Mouse (Mus musculus): ENCODE data around the gene Olfr1316. TPM values are rescaled to one million over a fixed set of nuclear protein-coding genes. Genes with fewer than 3 reads are reported as not detected.

Olfr1316 gene
- polyA plus RNA-seq (2014; fragmentation: Illumina TruSeq; extraction: RNeasy Lipid Tissue Mini Kit (QIAGEN cat#74804); ENCODE audit: low read depth, low replicate concordance) = not detected

DNA sequence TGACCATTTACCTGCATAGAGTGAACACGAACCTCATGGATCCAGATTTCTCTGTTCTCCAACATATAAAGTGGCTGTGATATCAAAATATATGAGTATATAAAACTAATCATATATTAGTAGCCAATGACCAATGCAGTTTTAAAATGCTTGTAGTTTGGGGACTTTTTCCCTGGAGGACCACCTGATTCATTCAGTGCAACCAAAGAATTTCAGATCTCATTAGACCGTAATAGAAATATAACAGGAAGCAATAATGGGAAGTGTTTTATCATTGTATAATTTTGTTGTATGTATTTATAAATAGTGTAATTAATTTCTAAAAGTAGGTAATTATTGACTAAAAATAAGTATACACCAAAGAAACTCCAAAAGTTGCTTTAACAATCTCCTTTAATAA lies at the start of gene Olfr1316:
Gene Olfr1316 (minus strand): TSS at position 101 of the 400 bp plus-strand sequence.

DNA sequence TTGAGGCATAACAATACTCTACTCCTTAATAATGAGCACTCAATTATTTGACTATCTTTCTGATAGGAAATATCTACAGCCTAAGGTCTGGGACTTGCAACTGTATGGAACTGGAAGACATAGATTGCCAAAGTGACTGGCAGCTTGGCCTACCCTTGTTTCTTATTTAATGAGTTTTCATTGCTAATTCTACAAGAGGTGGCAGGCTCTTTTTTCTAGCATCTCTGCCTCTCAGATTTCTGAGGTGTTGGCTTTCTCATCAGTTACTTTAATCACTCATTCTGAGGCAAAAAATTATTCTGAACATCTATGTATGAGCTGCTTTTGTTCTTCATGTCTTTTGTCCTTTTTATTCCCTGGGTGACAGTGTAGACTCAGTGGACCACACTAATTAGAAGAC lies 19.1 kb upstream of the Olfr1316 start, which contains the start of gene Olfr1318:
Gene Olfr1318 (plus strand): TSS at position 301 of the 400 bp plus-strand sequence.

DNA sequence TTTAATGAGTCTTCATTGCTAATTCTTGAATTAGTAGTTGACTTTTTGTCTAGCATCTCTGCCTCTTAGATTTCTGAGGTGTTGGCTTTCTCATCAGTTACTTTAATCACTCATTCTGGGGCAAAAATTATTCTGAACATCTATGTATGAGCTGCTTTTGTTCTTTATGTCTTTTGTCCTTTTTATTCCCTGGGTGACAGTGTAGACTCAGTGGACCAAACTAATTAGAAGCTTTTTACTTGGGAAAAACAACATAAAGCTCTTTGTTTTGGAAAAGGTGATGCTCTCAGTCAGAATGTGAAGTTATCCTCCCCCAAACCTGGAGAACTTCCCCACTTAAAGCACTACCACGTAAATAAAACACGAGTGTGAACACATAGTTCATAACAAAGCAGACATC lies 5.3 kb upstream of the Olfr1316 start, which contains the start of gene Olfr1317:
Gene Olfr1317 (plus strand): TSS at position 301 of the 400 bp plus-strand sequence.

DNA sequence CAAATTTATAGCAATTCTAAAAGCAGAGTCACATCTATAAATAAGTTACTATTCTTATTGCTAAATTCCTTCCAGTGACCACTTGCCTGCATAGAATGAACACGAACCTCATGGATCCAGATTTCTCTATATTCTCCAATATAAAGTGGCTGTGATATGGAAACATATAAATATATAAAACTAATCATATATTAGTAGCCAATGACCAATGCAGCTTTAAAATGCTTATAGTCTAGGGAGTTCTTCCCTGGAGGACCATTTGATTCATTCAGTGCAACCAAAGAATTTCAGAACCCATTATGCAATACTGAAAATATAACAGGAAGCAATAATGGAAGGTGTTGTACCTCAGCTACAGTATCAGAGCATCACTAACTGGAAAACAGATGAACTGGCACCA lies 19.4 kb downstream of the Olfr1316 start, which contains the start of gene Olfr1315-ps1:
Gene Olfr1315-ps1 (minus strand): TSS at position 101 of the 400 bp plus-strand sequence.

DNA sequence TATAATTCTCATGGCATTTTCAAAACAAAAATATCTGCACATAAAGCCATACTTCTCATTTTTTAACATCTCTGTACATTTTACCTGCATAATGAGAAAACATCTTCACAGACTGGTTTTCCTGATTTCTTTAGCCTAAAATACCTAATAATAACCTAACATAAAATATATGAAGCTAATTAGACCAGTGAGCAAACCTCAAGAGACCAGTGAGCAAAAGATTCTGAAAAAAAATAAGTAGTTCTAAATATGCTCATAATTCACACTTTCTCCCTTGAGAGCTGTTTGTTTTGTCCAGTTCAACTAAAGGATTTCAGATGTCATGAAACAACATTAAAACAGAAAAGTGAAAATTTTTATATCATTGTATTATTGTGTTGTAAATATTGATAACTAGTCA lies 38.1 kb downstream of the Olfr1316 start, which contains the start of gene Olfr1314:
Gene Olfr1314 (minus strand): TSS at position 101 of the 400 bp plus-strand sequence.

DNA sequence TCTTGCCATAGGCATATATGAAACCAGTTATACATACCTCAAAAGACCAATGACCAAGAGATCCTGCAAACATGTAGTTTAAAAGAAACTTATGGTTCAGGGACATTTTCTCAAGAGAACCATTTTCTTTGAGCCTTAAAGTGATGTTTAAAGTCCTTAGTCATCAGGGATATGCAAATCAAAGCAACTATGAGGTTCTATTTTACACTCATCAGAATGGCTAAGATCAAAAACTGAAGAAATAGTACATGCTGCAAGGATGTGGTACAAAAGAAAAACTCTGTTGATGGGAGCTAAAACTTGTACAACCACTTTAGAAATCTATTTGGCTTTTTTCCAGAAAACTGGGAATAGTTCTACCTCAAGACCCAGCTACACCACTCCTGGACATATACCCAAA lies 57.0 kb downstream of the Olfr1316 start, which contains the start of gene Olfr1313:
Gene Olfr1313 (minus strand): TSS at position 101 of the 400 bp plus-strand sequence.

Other genes starting within 250 kb of the Olfr1316 start
- not detected for gene Olfr1306, start 218.7 kb downstream of the Olfr1316 start, polyA plus RNA-seq (2014; fragmentation: Illumina TruSeq; extraction: RNeasy Lipid Tissue Mini Kit (QIAGEN cat#74804); ENCODE audit: low read depth, low replicate concordance)
- gene Olfr1307, start 185.5 kb downstream of the Olfr1316 start, polyA plus RNA-seq (2014; fragmentation: Illumina TruSeq; extraction: RNeasy Lipid Tissue Mini Kit (QIAGEN cat#74804); ENCODE audit: low read depth, low replicate concordance) = not detected
- not detected for gene Olfr1308, start 170.0 kb downstream of the Olfr1316 start, polyA plus RNA-seq (2014; fragmentation: Illumina TruSeq; extraction: RNeasy Lipid Tissue Mini Kit (QIAGEN cat#74804); ENCODE audit: low read depth, low replicate concordance)
- gene Olfr1309, start 144.7 kb downstream of the Olfr1316 start, polyA plus RNA-seq (2014; fragmentation: Illumina TruSeq; extraction: RNeasy Lipid Tissue Mini Kit (QIAGEN cat#74804); ENCODE audit: low read depth, low replicate concordance) = not detected
- gene Olfr1310, start 122.3 kb downstream of the Olfr1316 start, polyA plus RNA-seq (2014; fragmentation: Illumina TruSeq; extraction: RNeasy Lipid Tissue Mini Kit (QIAGEN cat#74804); ENCODE audit: low read depth, low replicate concordance) = not detected
- gene Olfr1311, start 110.6 kb downstream of the Olfr1316 start, polyA plus RNA-seq (2014; fragmentation: Illumina TruSeq; extraction: RNeasy Lipid Tissue Mini Kit (QIAGEN cat#74804); ENCODE audit: low read depth, low replicate concordance) = not detected
- gene Olfr1312, start 84.7 kb downstream of the Olfr1316 start, polyA plus RNA-seq (2014; fragmentation: Illumina TruSeq; extraction: RNeasy Lipid Tissue Mini Kit (QIAGEN cat#74804); ENCODE audit: low read depth, low replicate concordance) = not detected
- not detected for gene Olfr1313, start 57.1 kb downstream of the Olfr1316 start, polyA plus RNA-seq (2014; fragmentation: Illumina TruSeq; extraction: RNeasy Lipid Tissue Mini Kit (QIAGEN cat#74804); ENCODE audit: low read depth, low replicate concordance)
- gene Olfr1314, start 38.2 kb downstream of the Olfr1316 start, polyA plus RNA-seq (2014; fragmentation: Illumina TruSeq; extraction: RNeasy Lipid Tissue Mini Kit (QIAGEN cat#74804); ENCODE audit: low read depth, low replicate concordance) = not detected
- not detected for gene Olfr1315-ps1, start 19.5 kb downstream of the Olfr1316 start, polyA plus RNA-seq (2014; fragmentation: Illumina TruSeq; extraction: RNeasy Lipid Tissue Mini Kit (QIAGEN cat#74804); ENCODE audit: low read depth, low replicate concordance)
- gene Olfr1317, start 5.4 kb upstream of the Olfr1316 start, polyA plus RNA-seq (2014; fragmentation: Illumina TruSeq; extraction: RNeasy Lipid Tissue Mini Kit (QIAGEN cat#74804); ENCODE audit: low read depth, low replicate concordance) = not detected
- not detected for gene Olfr1318, start 19.2 kb upstream of the Olfr1316 start, polyA plus RNA-seq (2014; fragmentation: Illumina TruSeq; extraction: RNeasy Lipid Tissue Mini Kit (QIAGEN cat#74804); ENCODE audit: low read depth, low replicate concordance)
- 4.6 TPM for gene Lpcat4, start 104.5 kb upstream of the Olfr1316 start, polyA plus RNA-seq (2014; fragmentation: Illumina TruSeq; extraction: RNeasy Lipid Tissue Mini Kit (QIAGEN cat#74804); ENCODE audit: low read depth, low replicate concordance)
- gene Nutm1, start 124.3 kb upstream of the Olfr1316 start, polyA plus RNA-seq (2014; fragmentation: Illumina TruSeq; extraction: RNeasy Lipid Tissue Mini Kit (QIAGEN cat#74804); ENCODE audit: low read depth, low replicate concordance) = not detected
- 60.8 TPM for gene Nop10, start 126.9 kb upstream of the Olfr1316 start, polyA plus RNA-seq (2014; fragmentation: Illumina TruSeq; extraction: RNeasy Lipid Tissue Mini Kit (QIAGEN cat#74804); ENCODE audit: low read depth, low replicate concordance)
- 31.5 TPM for gene Slc12a6, start 130.8 kb upstream of the Olfr1316 start, polyA plus RNA-seq (2014; fragmentation: Illumina TruSeq; extraction: RNeasy Lipid Tissue Mini Kit (QIAGEN cat#74804); ENCODE audit: low read depth, low replicate concordance)
- gene Gm21985, start 131.3 kb upstream of the Olfr1316 start, polyA plus RNA-seq (2014; fragmentation: Illumina TruSeq; extraction: RNeasy Lipid Tissue Mini Kit (QIAGEN cat#74804); ENCODE audit: low read depth, low replicate concordance) = not detected
- 99.6 TPM for gene Emc4, start 233.1 kb upstream of the Olfr1316 start, polyA plus RNA-seq (2014; fragmentation: Illumina TruSeq; extraction: RNeasy Lipid Tissue Mini Kit (QIAGEN cat#74804); ENCODE audit: low read depth, low replicate concordance)
- gene Katnbl1, start 244.2 kb upstream of the Olfr1316 start, polyA plus RNA-seq (2014; fragmentation: Illumina TruSeq; extraction: RNeasy Lipid Tissue Mini Kit (QIAGEN cat#74804); ENCODE audit: low read depth, low replicate concordance) = 5.2 TPM